Mouse (Mus musculus) cerebellum, adult 18-20 months (tissue): ENCODE measurements around the gene Sytl1.

Source experiments
- DNase-seq, 2 experiments: peaks; one replicate each; pipeline ENCODE4 v3.0.0; 2021

The Sytl1 gene

GRCm38 (mm10) chr4:133210788-133211390 lies 52.0 kb downstream of the Sytl1 start:
- DNase-seq = peak in 1 of 2 experiments; percentile 10

DNA sequence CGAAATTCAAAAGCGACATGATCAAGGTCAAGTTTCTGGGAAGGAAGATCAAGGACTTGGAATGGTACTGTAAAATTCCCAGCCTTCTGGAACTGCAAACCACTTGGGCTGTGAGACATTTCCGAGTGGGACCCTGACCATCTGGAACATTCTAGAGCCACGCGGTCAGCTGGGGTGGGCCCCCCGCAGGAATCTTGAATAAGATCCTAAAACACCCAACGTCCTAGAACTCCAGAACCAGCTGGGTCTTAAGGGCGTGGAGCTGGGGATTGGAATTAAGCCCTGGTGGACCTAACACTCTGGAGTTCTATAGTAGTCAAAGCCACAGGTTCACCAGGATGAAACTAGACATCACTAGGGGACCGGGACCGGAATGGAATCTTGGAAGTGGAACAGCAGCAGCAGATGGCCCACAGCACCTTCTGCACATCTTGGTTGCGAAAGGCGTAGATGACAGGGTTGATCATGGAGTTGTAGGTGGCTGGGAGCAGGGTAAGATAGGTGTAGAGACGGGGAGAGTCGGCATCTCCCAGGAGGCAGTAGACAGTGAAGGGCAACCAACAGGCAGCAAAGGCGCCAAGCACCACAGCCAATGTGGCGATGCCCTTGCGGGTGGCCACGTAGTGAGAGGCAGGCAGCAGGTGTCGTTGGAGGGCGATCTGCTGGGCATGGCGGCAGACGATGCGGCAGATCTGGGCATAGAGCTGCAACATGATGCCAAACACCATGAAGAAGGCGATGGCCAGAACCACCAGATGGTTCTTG lies 52.7 kb downstream of the Sytl1 start:
- peak in 1 of 2 experiments; percentile 23 for DNase-seq

GRCm38 (mm10) chr4:133209366-133209765 lies 53.5 kb downstream of the Sytl1 start:
- peak; percentile 73 to 76 for DNase-seq

GRCm38 (mm10) chr4:133204379-133204778 lies 58.5 kb downstream of the Sytl1 start:
- DNase-seq = no peak

DNA sequence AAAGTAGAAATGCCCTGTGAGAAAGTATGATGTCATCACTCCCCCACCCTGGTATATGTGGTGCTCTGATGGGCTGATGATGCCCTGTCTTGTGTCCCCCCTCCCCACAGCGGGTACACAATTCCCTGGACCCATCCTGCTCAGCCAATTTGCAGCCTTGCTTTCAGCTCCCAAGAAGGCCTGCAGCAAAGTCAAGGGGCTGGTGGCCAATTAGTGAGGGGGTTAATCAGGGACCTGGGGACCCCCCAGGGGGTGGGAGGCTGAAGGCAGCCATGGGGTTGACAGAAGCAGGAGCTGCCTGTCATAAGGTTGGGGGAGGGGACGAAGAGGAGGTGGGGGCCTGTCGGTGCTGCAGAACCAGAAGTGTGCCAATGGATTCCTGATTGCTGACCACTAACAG lies 59.3 kb downstream of the Sytl1 start:
- DNase-seq = no peak
